Mouse (Mus musculus) lung, postnatal 0 days (tissue): ENCODE data around the gene Olfr136.

ENCODE experiments used
- CTCF ChIP-seq: IDR thresholded peaks from 2 replicates; pipeline ENCODE4 v1.5.1; 2016; ENCODE audit warnings: antibody characterized with exemption, mild to moderate bottlenecking
- EP300 ChIP-seq: IDR thresholded peaks from 2 replicates; pipeline ENCODE4 v1.6.1; 2016; ENCODE audit warnings: antibody characterized with exemption, mild to moderate bottlenecking, control low read depth

- no peak for TF ChIP-seq CTCF
- no peak for TF ChIP-seq EP300
These were observed 22.2 kb upstream of the Olfr136 start, which contains the start of gene Olfr137 for GRCm38 (mm10) chr17:38307470-38307869.
